Mouse (Mus musculus): ENCODE measurements at regions not wholly inside any gene's neighbourhood (a gene's known extent, or its start where the extent isn't known, plus 50 kb on each side); places are given as distances from the start of the nearest gene placed in this dataset.

DNA sequence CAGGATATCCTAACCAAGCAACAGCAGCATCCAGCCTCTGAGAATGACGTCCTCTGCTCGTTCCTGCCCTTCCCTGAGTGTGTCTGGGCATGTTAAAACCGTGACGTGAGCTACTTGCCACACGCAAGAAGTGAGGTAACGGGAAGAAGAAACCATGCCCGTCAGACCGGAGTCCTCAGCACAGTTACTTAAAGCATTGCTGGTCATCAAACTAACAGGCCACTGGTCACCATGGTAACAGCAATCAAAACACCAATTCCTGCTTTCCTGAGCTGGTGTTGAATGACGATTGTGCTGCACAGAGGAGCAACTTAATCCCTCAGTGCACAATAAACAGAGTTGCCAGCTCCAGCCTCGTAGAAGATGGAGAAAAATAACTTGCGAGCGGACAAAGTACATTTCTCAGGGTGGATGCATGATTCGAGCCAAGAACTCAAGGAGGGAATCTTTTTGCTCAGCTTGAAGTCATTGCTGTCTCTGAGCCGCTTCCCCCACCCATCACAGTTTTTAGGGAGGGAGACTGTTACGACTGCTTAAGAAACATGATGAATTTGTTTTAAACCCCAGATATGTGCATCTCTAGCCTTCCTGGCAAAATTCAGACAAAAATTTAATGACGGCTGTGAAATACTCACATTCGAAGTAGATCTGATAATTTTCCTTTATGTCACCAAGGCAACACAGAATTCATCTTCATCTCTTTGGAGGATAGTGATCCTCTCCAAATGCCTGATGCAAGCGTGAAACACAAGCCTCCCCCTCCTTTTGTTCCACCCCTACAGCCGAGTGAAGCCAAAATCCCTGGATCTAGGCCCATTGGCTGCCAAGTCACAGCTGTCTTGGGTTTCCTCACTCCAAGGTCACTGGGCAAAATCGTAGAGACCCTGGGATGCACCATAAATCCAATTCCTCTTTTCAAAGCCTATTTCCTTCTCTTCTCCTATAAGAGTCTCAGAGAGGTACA, 95.6 kb upstream of the Gm26657 start:
- Histone ChIP-seq H3K9me3 (replicated peaks) (no peaks in the 10 kb centered on the region), H3K27me3 (no peaks in the 10 kb centered on the region), H3K4me3 (replicated peaks) (0 out of 2 replicates have a peak overlapping the region, but pooled peaks have one; percentile 4), H3K36me3 (no peaks in the 10 kb centered on the region), H3K27ac (peak overlapping the region; percentile 45), H3K4me2 (peak overlapping the region; percentile 46), H3K9ac (no peak overlapping the region), H3K4me1 (peaks cover 21% of the 10 kb centered on the region)
- 22% methylated on average over 20 of the region's 20 CpGs for WGBS
- ATAC-seq (replicated peaks; ENCODE audit: low FRiP score) = peak; percentile 84

DNA sequence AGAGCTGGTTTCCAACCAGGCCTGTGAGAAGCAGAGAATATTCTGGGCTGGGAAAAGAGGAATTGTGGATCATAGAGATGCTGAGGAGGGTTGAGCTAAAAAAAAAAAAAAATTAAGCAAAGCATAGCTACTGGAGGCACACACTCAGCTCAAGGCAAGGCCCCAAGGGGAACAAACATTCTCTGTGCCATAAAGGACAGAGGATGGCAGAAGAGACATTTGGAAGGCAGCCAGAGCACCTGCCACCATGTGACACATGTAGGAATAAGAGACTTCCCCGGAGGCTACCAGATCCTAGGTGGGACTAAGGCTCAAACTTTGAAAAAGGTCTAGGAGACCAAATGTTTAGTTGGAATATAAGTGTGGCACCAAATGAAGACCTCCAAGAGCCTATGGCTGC, 96.4 kb upstream of the Gm26657 start:
- Histone ChIP-seq H3K27ac (0 out of 2 replicates have a peak overlapping the region, but pooled peaks have one; percentile 45), H3K9ac (no peak overlapping the region), H3K4me2 (peak overlapping the region; percentile 46; the same call in 1 of the 2 replicates), H3K36me3 (no peaks in the 10 kb centered on the region), H3K4me1 (peaks cover 29% of the 10 kb centered on the region), H3K27me3 (no peaks in the 10 kb centered on the region), H3K9me3 (replicated peaks) (no peaks in the 10 kb centered on the region), H3K4me3 (replicated peaks) (no peak overlapping the region)
- ATAC-seq (replicated peaks; ENCODE audit: low FRiP score) = no peak
- 60% methylated on average over 1 of the region's 1 CpGs for WGBS

DNA sequence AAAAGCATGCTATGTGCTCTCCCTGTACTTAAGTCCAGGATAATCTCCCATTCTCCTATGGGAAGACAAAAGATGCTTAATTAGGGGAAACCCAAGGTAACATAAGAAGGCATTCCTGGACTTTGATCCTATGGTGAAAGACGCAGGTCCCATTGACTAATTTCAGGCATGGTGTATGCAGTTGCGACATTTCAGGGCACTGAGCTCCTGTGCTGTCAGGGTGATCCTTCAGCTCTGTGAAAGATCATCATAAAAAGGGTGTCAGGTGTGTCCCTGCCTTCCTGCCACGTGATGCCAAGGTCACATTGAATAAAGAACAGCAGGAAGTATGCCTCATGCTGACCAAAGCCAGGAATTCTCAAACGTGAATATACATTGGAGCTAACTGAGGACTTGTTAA, 100.2 kb upstream of the Gm26657 start:
- no peak for ATAC-seq (replicated peaks; ENCODE audit: low FRiP score)
- H3K4me1 ChIP-seq = peaks cover 27% of the 10 kb centered on the region
- no peak overlapping the region for H3K27ac ChIP-seq
- H3K4me2 ChIP-seq = no peak overlapping the region
- 39% methylated on average over 4 of the region's 4 CpGs for WGBS
- H3K4me3 ChIP-seq (replicated peaks) = no peak overlapping the region
- H3K36me3 ChIP-seq = no peaks in the 10 kb centered on the region
- no peaks in the 10 kb centered on the region for H3K9me3 ChIP-seq (replicated peaks)
- no peaks in the 10 kb centered on the region for H3K27me3 ChIP-seq
- H3K9ac ChIP-seq = no peak overlapping the region

DNA sequence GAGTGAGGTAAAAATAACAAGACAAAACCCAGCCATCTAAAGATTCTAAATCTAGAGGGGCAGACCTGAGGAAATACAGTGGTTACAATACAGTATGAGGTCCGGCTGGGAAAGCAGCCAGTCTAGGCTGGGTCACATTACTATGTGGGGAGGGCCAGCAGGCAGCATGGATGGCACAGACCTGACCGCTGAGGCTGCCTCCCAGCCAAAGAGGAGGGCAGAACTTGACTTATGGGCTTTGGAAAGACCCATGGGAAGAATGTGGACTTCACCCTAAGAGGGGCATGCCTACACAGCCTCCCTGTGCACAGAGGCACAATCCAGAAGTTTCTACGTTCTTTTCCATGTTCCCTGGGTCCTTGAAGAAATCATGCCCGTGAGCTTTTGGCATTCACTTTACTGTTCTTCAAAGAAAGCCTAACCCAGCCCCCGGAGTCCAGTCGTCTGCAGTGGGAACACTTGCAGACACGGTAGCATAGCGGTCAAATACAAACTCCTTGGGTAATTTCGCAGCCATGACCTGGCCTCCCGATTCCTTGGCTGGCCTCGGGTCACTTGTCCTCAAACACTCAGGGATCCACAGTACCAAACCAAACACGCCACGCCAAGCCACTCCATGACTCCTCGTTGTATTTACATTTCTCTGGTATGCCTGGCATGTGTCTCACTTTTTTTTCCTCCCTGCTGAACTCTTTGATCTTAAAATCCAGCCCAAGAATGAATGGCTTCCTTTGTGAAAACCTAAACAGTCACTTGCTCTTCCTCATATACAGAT, 101.0 kb upstream of the Gm26657 start:
- Histone ChIP-seq H3K9me3 (replicated peaks) (no peaks in the 10 kb centered on the region), H3K4me1 (peaks cover 19% of the 10 kb centered on the region), H3K4me2 (peak overlapping the region; percentile 33), H3K4me3 (replicated peaks) (no peak overlapping the region), H3K27ac (0 out of 2 replicates have a peak overlapping the region, but pooled peaks have one; percentile 20), H3K9ac (no peak overlapping the region), H3K36me3 (no peaks in the 10 kb centered on the region), H3K27me3 (no peaks in the 10 kb centered on the region)
- WGBS = 29% methylated on average over 14 of the region's 14 CpGs
- ATAC-seq (replicated peaks; ENCODE audit: low FRiP score) = peak; percentile 68

DNA sequence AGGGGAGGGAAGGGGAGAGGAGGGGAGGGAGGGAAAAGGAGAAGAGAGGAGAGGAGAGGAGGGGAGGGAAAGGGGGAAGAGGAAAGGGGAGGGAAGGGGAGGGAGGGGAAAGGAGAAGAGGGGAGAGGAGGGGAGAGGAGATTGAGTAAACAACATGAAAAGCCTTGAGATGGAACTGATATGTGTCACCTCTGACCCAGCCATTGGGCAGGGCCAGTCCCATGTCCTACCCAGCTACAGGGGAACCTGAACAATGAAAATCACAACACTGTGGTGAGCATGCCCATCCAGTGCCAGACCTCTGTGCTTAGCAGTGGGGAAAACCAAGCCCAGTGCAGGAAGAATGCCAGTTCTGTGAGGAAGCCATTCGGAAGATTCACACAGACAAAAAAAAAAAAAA, 103.6 kb upstream of the Gm26657 start:
- ATAC-seq (replicated peaks; ENCODE audit: low FRiP score) = 0 out of 2 replicates have a peak, but pooled peaks have one; percentile 53
- H3K9ac ChIP-seq = no peak overlapping the region
- 65% methylated on average over 1 of the region's 1 CpGs for WGBS
- H3K9me3 ChIP-seq (replicated peaks) = no peaks in the 10 kb centered on the region
- peaks cover 14% of the 10 kb centered on the region for H3K4me1 ChIP-seq
- no peak overlapping the region for H3K4me2 ChIP-seq
- no peaks in the 10 kb centered on the region for H3K27me3 ChIP-seq
- no peak overlapping the region for H3K4me3 ChIP-seq (replicated peaks)
- H3K36me3 ChIP-seq = no peaks in the 10 kb centered on the region
- H3K27ac ChIP-seq = no peak overlapping the region

DNA sequence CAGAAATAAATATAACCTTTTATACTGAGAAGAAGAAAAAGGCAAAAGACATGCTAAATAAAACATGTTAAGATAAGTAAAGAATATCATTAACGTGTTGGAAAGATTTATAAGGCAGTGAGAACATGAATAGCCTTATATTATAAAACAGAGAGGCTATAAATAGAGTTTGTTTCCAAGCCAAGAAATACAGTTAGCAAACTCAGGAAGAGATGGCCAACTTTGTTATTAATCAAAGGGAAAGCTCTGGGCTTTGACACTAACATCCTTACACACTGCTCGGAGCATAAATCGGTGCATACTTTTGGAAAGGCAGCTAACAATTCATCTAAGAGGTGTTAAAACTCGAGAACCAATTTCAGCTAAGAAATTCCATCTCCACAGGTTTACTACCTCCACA, 106.3 kb upstream of the Gm26657 start:
- Histone ChIP-seq H3K4me1 (peaks cover 2% of the 10 kb centered on the region), H3K36me3 (no peaks in the 10 kb centered on the region), H3K27me3 (no peaks in the 10 kb centered on the region), H3K4me3 (replicated peaks) (no peak overlapping the region), H3K9me3 (replicated peaks) (no peaks in the 10 kb centered on the region), H3K9ac (no peak overlapping the region), H3K27ac (no peak overlapping the region), H3K4me2 (no peak overlapping the region)
- no peak for ATAC-seq (replicated peaks; ENCODE audit: low FRiP score)
- WGBS = 44% methylated on average over 4 of the region's 4 CpGs

DNA sequence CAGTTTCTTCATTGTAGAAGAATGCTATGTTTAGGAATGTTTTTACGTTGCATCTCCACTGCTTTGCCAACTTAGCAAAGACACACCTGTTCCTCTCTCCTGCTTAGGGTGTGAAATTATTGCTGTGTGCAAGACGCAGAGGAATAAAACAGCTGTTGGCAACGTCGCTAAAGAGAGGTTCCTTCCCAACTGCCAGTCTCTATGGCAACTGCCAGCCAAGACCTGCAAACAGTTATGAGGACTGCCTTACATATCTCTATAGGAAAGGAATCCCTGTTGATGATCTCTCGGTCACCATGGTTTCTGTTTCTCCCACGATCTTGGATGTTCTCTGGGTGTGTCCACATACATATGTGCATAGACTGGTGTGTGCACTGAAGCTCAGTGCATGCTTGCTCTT, 109.6 kb upstream of the Gm26657 start:
- H3K4me3 ChIP-seq (replicated peaks) = no peak overlapping the region
- ATAC-seq (replicated peaks; ENCODE audit: low FRiP score) = no peak
- H3K36me3 ChIP-seq = no peaks in the 10 kb centered on the region
- no peak overlapping the region for H3K27ac ChIP-seq
- no peak overlapping the region for H3K4me2 ChIP-seq
- H3K27me3 ChIP-seq = no peaks in the 10 kb centered on the region
- no peaks in the 10 kb centered on the region for H3K4me1 ChIP-seq
- WGBS = 69% methylated on average over 6 of the region's 6 CpGs
- no peak overlapping the region for H3K9ac ChIP-seq
- H3K9me3 ChIP-seq (replicated peaks) = no peaks in the 10 kb centered on the region

DNA sequence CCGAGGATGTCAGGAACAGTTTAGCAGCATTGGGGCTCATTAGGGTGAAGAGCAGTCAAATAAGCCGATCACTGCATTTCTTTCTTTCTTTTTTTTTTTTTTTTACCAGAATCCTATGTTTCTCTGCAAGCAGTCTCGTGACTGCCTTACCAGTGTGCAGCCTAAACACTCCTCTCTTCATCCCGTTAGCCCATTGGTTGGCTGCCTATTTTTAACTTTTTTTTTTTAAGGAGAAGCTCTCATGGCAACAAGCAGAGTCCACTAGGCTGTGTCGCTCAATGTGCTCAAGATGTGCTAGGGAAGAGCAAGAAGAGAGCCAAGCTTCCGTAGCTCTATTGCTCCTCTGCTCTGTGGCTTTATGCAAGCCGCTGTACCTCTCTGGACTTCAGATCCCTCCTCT, 112.7 kb upstream of the Gm26657 start:
- no peak overlapping the region for H3K4me2 ChIP-seq
- H3K36me3 ChIP-seq = no peaks in the 10 kb centered on the region
- no peaks in the 10 kb centered on the region for H3K4me1 ChIP-seq
- ATAC-seq (replicated peaks; ENCODE audit: low FRiP score) = no peak
- no peaks in the 10 kb centered on the region for H3K9me3 ChIP-seq (replicated peaks)
- H3K27me3 ChIP-seq = no peaks in the 10 kb centered on the region
- no peak overlapping the region for H3K9ac ChIP-seq
- 84% methylated on average over 7 of the region's 7 CpGs for WGBS
- H3K27ac ChIP-seq = no peak overlapping the region
- H3K4me3 ChIP-seq (replicated peaks) = no peak overlapping the region

DNA sequence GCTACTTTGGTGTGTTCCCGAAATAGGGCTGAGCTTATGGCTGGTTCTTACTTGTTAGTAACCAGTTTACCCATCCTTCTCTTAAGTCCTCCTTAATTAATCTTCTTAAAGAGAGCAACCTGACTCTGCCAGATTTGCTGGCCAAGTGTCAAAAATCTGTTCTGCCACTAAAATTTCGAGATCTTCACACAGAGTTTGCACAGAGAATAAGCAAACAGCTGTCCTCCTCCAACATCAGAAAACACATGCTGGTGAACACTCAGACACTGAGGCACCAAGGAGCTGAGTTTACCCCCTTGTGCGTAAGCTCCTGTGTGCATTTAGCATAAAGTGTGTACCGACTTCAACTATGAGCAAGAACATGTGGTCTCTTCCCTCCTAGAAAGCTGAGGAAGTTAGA, 118.1 kb upstream of the Gm26657 start:
- Histone ChIP-seq H3K9me3 (replicated peaks) (no peaks in the 10 kb centered on the region), H3K9ac (no peak overlapping the region), H3K36me3 (no peaks in the 10 kb centered on the region), H3K4me3 (replicated peaks) (no peak overlapping the region), H3K4me2 (no peak overlapping the region), H3K27me3 (no peaks in the 10 kb centered on the region), H3K27ac (no peak overlapping the region), H3K4me1 (no peaks in the 10 kb centered on the region)
- ATAC-seq (replicated peaks; ENCODE audit: low FRiP score) = no peak
- 78% methylated on average over 4 of the region's 4 CpGs for WGBS

DNA sequence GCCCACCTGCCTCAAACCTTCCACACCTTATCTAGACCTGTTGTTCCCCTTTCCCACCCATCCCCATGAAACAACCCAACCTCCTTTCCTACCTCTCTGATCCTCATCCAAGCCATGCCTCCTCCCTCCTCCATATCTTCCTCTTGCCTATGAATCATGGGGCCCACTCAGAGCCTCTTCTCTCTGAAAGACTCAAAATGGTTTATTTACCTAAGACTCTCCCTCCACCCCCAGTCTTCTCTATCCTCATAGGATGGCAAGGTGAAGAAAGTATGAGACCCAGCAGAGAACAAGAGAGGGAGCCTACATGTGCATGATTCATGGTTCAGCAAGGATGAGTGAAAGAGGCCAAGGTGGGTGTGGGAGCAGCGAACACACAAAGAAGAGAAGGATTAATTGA, 118.5 kb upstream of the Gm26657 start:
- no peaks in the 10 kb centered on the region for H3K36me3 ChIP-seq
- WGBS = 90% methylated on average over 1 of the region's 1 CpGs

DNA sequence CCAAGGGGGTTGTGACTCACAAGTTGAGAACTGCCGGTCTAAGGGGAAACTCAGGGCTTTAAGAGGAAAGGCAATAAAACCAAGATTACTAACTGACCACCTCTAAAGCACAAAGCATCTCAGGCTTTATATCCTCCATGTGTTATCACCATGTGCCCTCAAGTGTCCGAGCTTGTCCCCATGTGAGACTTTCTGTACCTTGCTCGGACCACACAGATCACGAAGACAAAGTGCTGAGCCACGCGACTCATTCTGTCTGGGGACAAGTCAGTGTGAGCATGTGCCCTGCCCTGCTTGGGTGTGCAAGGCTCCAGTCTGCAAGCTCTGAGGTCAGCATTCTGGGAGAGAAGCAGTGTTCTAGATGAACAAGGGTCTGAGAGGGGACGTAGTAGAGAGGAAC, 119.2 kb upstream of the Gm26657 start:
- H3K9me3 ChIP-seq (replicated peaks) = no peaks in the 10 kb centered on the region
- no peak overlapping the region for H3K4me3 ChIP-seq (replicated peaks)
- ATAC-seq (replicated peaks; ENCODE audit: low FRiP score) = no peak
- H3K27me3 ChIP-seq = no peaks in the 10 kb centered on the region
- H3K36me3 ChIP-seq = no peaks in the 10 kb centered on the region
- H3K4me1 ChIP-seq = no peaks in the 10 kb centered on the region
- WGBS = 83% methylated on average over 7 of the region's 7 CpGs
- no peak overlapping the region for H3K9ac ChIP-seq
- no peak overlapping the region for H3K4me2 ChIP-seq
- no peak overlapping the region for H3K27ac ChIP-seq

More for the DNA sequence above, 118.5 kb upstream of the Gm26657 start:
- H3K4me1 ChIP-seq = no peaks in the 10 kb centered on the region
- no peak overlapping the region for H3K27ac ChIP-seq
- H3K4me2 ChIP-seq = no peak overlapping the region
- no peaks in the 10 kb centered on the region for H3K27me3 ChIP-seq
- no peak for ATAC-seq (replicated peaks; ENCODE audit: low FRiP score)
- no peak overlapping the region for H3K9ac ChIP-seq
- H3K9me3 ChIP-seq (replicated peaks) = no peaks in the 10 kb centered on the region
- H3K4me3 ChIP-seq (replicated peaks) = no peak overlapping the region

DNA sequence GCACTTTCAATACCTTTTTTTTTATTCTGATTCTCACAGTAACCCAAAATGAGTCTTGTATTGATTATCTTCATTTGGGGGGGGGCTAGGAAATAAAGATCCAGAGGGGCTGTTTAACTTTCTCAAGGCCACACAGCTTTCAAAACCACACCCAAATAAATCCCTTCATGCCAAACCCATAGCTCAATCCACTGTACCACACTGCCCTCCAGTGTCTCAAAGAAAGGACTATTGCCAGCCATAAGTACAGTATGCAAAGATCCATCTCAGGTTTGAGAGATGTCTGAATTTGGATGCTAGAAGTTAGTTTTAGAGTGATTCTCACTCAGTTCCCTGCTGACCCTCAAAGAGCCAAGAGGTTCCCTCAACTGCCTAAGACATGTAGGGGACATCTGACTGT, 120.1 kb upstream of the Gm26657 start:
- no peak overlapping the region for H3K27ac ChIP-seq
- no peaks in the 10 kb centered on the region for H3K9me3 ChIP-seq (replicated peaks)
- H3K4me1 ChIP-seq = no peaks in the 10 kb centered on the region
- H3K27me3 ChIP-seq = no peaks in the 10 kb centered on the region
- no peak overlapping the region for H3K4me3 ChIP-seq (replicated peaks)
- no peak overlapping the region for H3K4me2 ChIP-seq
- H3K36me3 ChIP-seq = no peaks in the 10 kb centered on the region
- no peak overlapping the region for H3K9ac ChIP-seq
- no peak for ATAC-seq (replicated peaks; ENCODE audit: low FRiP score)

Data from kidney, embryonic 15.5 days (tissue).